Mouse (Mus musculus) bone marrow, adult 2 months (tissue): ENCODE results near the gene Pld6.

Source experiments
- CTCF ChIP-seq: fragments of 200-500 bp; IDR thresholded peaks from 2 replicates; pipeline ENCODE4 v1.5.1; 2011; ENCODE audit warnings: low read length, control low read depth; ENCODE audit not compliant: control insufficient read depth, insufficient read depth
- POLR2A ChIP-seq: fragments of 200-500 bp; IDR thresholded peaks from 2 replicates; pipeline ENCODE4 v1.6.1; 2011; ENCODE audit warnings: low read depth, mild to moderate bottlenecking, control low read depth, low read length, borderline replicate concordance; ENCODE audit not compliant: control insufficient read depth

DNA sequence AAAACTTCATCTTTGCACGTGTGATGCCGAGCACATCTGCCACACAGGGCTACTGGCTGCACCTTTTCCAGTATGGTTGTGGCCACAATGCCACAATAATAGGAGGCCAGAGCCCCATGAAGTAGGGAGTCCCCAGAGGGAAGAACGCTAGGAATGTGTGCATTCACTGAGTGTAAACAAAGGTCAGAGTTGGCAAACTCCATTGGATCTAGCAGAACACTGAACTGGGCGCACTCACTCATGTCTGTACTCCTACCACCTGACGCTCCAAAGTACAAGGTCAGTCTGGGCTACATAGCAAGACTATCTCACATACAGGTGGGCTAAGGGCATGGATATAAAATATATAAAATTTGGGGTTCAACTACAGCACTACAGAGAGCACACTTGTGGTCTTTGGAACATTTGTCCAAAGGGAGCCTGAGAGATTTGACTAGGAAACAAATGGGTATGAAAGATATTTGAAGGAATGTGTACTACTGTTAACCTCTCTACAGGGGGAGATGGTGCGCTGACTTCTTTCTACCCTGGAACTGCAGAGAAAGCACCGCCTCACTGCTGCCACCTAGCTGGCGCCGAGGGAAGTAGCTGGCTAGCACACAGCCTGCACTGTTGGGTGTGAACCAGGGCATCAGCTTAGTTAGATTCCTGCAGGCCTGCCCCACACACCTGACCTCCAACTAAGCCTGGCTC, 9.1 kb downstream of the Pld6 start:
- TF ChIP-seq CTCF = peak; percentile 99
- no peak for TF ChIP-seq POLR2A
